Mouse (Mus musculus) Muller cell, postnatal 12 days (primary cell): ENCODE measurements around the gene Vmn1r171.
"Not testable (repeated sequence)": the region's sequence is repeated elsewhere in the genome, so short reads cannot be mapped to it uniquely, and the experiment has no call there.

Experiments
- DNase-seq: peaks from one replicate; pipeline ENCODE4 v3.0.0-alpha.2; 2015; ENCODE audit errors: inconsistent ontology term

Gene Vmn1r171

GRCm38 (mm10) chr7:23630422-23630821 is at the start of gene Vmn1r171:
Gene Vmn1r171 (plus strand): TSS chr7:23630722.
- DNase-seq: no peak

- not testable (repeated sequence) for DNase-seq
Observed at GRCm38 (mm10) chr7:23605875-23606274, 24.6 kb upstream of the Vmn1r171 start, which contains the start of gene Vmn1r170. Gene Vmn1r170 (plus strand): TSS chr7:23606175.

GRCm38 (mm10) chr7:23658016-23658415 is 27.5 kb downstream of the Vmn1r171 start, which contains the start of gene Vmn1r172:
Gene Vmn1r172 (plus strand): TSS chr7:23658316.
- DNase-seq: no peak
